Mouse (Mus musculus) E14TG2a.4 (cell line): Measurements from ENCODE around the gene Sdcbp2.
A peak's percentile ranks its signal among the peaks of the same experiment; 100 is the strongest.
"Not testable (repeated sequence)": the region's sequence is repeated elsewhere in the genome, so short reads cannot be mapped to it uniquely, and the experiment has no call there.

Experiments used
- H3K27me3 ChIP-seq: 2 replicates; pipeline ENCODE4 v1.6.1; 2014; ENCODE audit warnings: low read length, control low read depth; ENCODE audit not compliant: insufficient read depth
- H3K36me3 ChIP-seq: 2 replicates; pipeline ENCODE4 v1.6.1; 2014; ENCODE audit warnings: low read length, control low read depth; ENCODE audit not compliant: insufficient read depth
- H3K4me1 ChIP-seq: replicated peaks from 2 replicates; pipeline ENCODE4 v1.6.1; 2014; ENCODE audit warnings: low read depth, low read length, control low read depth
- H3K4me3 ChIP-seq: replicated peaks from 2 replicates; pipeline ENCODE4 v1.5.1; 2014; ENCODE audit warnings: mild to moderate bottlenecking, low read length
- H3K9me3 ChIP-seq: 2 replicates; pipeline ENCODE4 v1.6.1; 2014; ENCODE audit warnings: low read length, control low read depth
- CTCF ChIP-seq: conservative IDR thresholded peaks from 2 replicates; pipeline ENCODE4 v1.5.1; 2014; ENCODE audit warnings: low read length
- NANOG ChIP-seq: IDR thresholded peaks from 2 replicates; pipeline ENCODE4 v1.6.1; 2014; ENCODE audit warnings: borderline replicate concordance, low read length, mixed read lengths
- POU5F1 ChIP-seq: IDR thresholded peaks from 2 replicates; pipeline ENCODE4 v1.6.1; 2014; ENCODE audit warnings: low read length, borderline replicate concordance

Sdcbp2 gene

DNA sequence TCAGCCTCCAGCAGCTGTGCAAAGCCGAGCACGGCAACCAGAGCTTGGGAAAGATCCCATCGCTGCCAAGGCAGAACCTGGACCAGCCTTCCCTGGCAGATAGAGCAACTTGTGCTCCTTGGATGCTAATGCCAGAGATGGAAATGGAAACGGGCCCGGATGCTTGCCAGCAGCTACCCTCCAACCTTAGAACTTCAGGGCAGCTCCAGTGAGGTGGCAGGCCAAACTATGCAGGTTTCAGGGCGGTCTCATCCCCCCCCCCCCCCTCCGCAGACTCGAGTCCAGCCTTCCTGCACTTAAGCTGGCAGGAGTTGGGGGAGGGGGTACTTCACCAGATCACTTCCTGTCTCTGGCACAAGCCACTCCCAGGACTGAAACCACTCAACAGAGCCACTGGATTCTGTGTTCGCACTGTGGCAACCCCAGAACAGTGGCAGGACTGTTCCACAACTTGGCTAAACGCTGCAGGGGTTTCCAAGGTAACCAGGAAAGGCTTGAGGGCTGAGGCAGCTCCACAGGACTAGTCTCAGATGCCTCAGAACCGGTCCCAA, 33.1 kb downstream of the Sdcbp2 start:
- peaks cover 44% of the 10 kb centered on the region for H3K27me3 ChIP-seq
- H3K36me3 ChIP-seq, result no peaks in the 10 kb centered on the region
- peaks cover 20% of the 10 kb centered on the region for H3K4me1 ChIP-seq
- H3K4me3 ChIP-seq, result peak overlapping the region; percentile 45
- H3K9me3 ChIP-seq, result no peaks in the 10 kb centered on the region
- no peak for TF ChIP-seq POU5F1
- no peak for TF ChIP-seq CTCF
- no peak for TF ChIP-seq NANOG

DNA sequence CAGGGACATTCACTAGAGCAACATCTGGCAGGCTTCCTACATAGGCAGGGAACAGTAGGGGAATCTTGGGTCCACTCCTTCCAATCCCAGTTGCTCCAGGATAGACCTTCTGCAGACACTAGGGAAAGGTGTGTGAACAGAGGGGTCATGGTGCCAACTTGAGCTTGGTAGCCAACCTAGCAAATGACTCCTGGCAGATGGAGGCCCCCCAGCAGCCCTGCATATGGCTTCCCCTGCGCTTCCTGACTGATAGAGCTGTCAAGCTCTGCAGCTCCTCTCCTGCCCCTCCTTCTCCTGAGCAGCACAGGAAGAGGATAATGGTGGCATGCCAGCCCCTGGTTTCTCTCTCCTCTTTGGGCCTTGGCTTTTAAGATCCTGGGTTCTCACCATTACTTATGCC, 36.0 kb downstream of the Sdcbp2 start:
- Histone ChIP-seq H3K36me3 (no peaks in the 10 kb centered on the region), H3K9me3 (no peaks in the 10 kb centered on the region), H3K27me3 (peaks cover 29% of the 10 kb centered on the region), H3K4me3 (no peak overlapping the region), H3K4me1 (peaks cover 13% of the 10 kb centered on the region)
- TF ChIP-seq POU5F1, result no peak

DNA sequence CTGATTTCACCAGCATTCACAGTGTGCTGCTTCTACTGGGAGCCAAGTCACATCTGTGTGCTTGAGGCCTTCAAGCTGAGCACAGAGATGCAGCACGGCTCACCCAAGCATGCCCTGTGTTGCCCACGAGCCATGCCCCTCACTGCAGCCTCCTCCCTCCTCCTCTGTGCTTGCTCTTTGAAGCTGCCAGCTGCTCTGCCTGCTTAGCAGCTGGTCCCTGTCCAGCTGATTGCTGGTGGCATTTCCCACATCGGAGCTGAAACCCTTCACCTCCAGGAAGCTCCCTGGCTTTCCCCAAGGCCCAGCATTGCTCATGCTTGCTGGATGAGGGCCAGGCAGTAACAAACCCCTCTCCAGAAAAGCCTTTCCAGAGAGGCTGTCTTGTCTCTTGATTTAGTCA, 37.6 kb downstream of the Sdcbp2 start:
- H3K9me3 ChIP-seq, result no peaks in the 10 kb centered on the region
- H3K27me3 ChIP-seq, result peaks cover 28% of the 10 kb centered on the region
- no peak overlapping the region for H3K4me3 ChIP-seq
- peaks cover 13% of the 10 kb centered on the region for H3K4me1 ChIP-seq
- TF ChIP-seq CTCF (no peak), POU5F1 (no peak), NANOG (no peak)
- H3K36me3 ChIP-seq, result no peaks in the 10 kb centered on the region

DNA sequence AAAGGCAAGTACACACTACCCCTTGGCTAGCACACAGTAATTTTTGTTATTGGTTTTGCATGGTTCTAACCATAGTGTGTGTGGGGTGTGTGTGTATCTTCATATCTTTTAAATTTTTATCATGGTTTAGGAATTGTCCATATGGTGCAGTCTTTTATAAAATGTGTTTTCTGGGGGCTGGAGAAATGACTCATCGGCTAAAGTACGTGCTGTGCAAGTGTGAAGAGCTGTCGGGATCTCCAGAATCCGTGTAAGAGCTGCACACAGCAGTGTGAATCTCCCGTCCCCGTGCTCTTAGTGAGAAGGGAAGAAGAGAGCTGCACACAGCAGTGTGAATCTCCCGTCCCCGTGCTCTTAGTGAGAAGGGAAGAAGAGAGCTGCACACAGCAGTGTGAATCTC, 43.4 kb downstream of the Sdcbp2 start:
- not testable (repeated sequence) for H3K36me3 ChIP-seq, H3K9me3 ChIP-seq, H3K4me3 ChIP-seq
- H3K27me3 ChIP-seq, result peaks cover 36% of the 10 kb centered on the region
- peaks cover 14% of the 10 kb centered on the region for H3K4me1 ChIP-seq

DNA sequence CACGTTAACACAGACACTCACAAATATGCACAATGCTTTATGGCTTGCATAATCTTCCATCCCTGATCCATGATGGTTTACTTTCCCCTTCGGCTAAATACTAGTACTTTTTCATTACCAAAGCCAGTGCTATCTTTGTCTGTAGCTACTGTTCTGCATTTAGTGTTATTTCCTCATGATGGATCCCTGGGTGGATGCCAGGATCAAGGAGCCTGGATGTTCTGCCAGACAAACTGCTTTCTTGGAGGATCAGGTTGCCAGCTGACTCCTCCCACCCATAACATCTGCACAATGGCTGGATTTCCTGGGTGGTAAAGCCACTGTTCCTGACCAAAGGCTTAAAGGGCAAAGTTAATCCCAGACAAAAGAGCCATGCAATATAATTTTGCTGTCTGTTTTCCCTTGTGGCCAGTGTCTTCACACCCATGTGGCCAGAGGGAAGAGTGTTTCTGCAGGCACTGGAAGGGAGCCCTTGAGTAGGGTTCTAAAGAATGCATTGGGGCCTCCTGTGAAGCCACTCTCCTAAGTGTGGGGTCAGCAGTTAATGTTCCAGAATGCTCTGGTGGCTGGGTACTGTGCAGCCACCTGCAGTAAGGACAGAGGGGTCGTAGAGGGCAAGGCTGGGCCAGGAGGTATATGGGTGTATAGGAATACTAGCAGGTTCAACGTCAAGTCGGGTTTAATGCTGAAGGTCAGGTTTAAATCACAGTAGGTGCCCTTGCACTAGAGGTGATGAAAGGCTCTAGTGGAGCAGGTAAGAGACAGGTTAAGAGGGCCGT, 44.3 kb downstream of the Sdcbp2 start:
- H3K27me3 ChIP-seq, result peaks cover 32% of the 10 kb centered on the region
- TF ChIP-seq NANOG (0 out of 2 replicates have a peak, but pooled peaks have one; percentile 5), CTCF (no peak), POU5F1 (no peak)
- H3K4me1 ChIP-seq, result peaks cover 14% of the 10 kb centered on the region

DNA sequence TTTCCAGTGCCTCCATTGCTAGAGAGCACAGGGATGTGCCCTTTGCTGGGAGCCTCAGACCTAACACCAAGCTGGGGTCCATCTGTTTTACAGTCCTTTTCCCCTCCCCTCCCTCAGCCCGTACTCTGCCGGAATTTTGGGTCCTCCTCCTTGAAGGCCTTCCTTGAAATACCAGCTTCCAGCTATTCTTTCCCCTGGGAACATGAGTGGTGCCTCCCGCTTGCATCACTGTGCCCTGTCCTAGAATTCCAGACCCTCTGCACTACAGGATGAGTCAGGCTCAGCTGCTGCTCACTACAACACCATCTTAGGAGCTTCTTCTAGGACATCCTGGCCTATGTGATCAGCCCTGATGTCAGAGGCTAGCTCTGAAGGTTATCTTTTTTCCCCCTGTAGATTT, 51.4 kb downstream of the Sdcbp2 start:
- H3K27me3 ChIP-seq, result peaks cover 53% of the 10 kb centered on the region
- TF ChIP-seq CTCF, result no peak
- TF ChIP-seq POU5F1, result no peak
- no peak for TF ChIP-seq NANOG
- no peaks in the 10 kb centered on the region for H3K9me3 ChIP-seq
- H3K4me3 ChIP-seq, result no peak overlapping the region
- H3K36me3 ChIP-seq, result no peaks in the 10 kb centered on the region
- H3K4me1 ChIP-seq, result peaks cover 9% of the 10 kb centered on the region

More for the DNA sequence above, 44.3 kb downstream of the Sdcbp2 start:
- H3K36me3 ChIP-seq, result no peaks in the 10 kb centered on the region
- no peak overlapping the region for H3K4me3 ChIP-seq
- no peaks in the 10 kb centered on the region for H3K9me3 ChIP-seq

DNA sequence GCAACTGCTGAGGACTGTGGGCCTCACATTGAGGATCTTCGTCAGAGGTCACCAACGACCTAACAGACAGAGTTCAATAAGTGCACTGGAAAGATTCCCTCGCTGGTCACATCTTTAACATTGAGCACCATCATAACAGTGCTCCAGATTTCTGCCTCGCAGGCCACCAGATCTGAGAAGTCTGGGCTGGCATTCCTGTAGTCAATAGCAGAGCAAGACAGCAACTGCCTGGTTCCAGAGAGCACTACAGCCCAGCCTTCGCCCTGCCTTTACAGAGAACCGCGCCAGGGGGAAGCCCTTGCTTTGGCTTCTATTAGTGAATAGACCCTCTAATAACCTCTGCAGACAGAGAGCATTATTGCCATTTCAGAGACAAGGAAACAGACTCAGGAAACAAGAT, 53.9 kb downstream of the Sdcbp2 start:
- Histone ChIP-seq H3K4me3 (no peak overlapping the region), H3K9me3 (no peaks in the 10 kb centered on the region), H3K4me1 (peaks cover 1% of the 10 kb centered on the region), H3K36me3 (no peaks in the 10 kb centered on the region), H3K27me3 (peaks cover 78% of the 10 kb centered on the region)
- TF ChIP-seq CTCF, result no peak
- TF ChIP-seq NANOG, result no peak
- TF ChIP-seq POU5F1, result no peak

DNA sequence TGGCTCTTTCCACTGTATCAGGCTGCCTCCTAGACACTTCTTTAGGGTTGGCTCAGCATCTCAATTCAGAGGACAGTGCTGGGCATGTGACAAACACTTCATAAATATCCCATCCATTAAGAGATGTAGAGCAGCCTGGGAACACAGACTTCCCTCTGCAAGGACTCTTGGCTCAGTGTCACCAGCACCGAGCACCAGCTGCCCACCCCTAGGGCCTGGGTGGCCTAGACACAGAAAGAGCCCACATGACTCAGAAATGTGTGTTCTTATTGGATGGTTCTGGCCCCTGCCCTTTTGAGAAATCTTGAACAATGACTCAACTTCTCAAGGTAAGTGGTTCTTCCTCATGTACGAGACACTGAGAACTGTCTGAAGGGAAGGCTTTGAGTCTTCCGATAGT, 55.6 kb downstream of the Sdcbp2 start:
- Histone ChIP-seq H3K9me3 (no peaks in the 10 kb centered on the region), H3K4me3 (no peak overlapping the region), H3K4me1 (peaks cover 12% of the 10 kb centered on the region), H3K27me3 (peaks cover 79% of the 10 kb centered on the region), H3K36me3 (no peaks in the 10 kb centered on the region)
- TF ChIP-seq NANOG, result no peak
- no peak for TF ChIP-seq CTCF
- TF ChIP-seq POU5F1, result no peak

DNA sequence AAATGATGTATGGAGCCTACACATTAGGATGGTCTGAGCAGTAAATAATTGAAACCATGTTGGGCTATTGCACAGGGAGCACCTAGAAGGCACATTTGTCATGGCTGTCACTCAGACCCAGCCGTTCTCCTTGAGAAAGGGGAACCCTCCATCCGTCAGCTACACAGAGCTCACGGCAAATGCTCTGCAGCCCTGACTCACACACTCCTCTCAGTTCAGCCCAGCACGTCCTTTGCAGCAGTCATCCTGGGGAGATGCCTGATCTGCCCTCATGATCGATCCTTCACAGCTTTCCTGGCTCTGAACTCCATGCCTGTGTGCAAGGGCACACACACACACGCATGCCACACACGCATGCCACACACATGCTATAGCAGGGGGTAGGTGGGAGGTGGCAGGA, 56.9 kb downstream of the Sdcbp2 start:
- Histone ChIP-seq H3K36me3 (no peaks in the 10 kb centered on the region), H3K9me3 (no peaks in the 10 kb centered on the region), H3K27me3 (peaks cover 77% of the 10 kb centered on the region), H3K4me1 (peaks cover 14% of the 10 kb centered on the region), H3K4me3 (no peak overlapping the region)
- no peak for TF ChIP-seq CTCF
- no peak for TF ChIP-seq POU5F1
- TF ChIP-seq NANOG, result no peak
